Mouse (Mus musculus): Measurements from ENCODE around the gene Fam24b. TPM values are rescaled to one million over a fixed set of nuclear protein-coding genes. Genes with fewer than 3 reads are reported as not detected.

Gene Fam24b
- polyA plus RNA-seq (2015; fragmentation: Nextera tagmentation; extraction: Ambion mirVana) = not detected in 2 replicates

- H3K4me2 ChIP-seq = no peak within 1 kb of the TSS
- no peak for ATAC-seq (replicated peaks)
- H3K36me3 ChIP-seq (replicated peaks) = no peaks in the 10 kb centered on the region
- H3K27me3 ChIP-seq (replicated peaks) = no peaks in the 10 kb centered on the region
- H3K27ac ChIP-seq = no peak within 1 kb of the TSS
- no peak within 1 kb of the TSS for H3K4me3 ChIP-seq
- no peaks in the 10 kb centered on the region for H3K4me1 ChIP-seq
- WGBS = 93% methylated on average over 5 of the region's 5 CpGs
- no peak within 1 kb of the TSS for H3K9ac ChIP-seq
- H3K9me3 ChIP-seq = no peaks in the 10 kb centered on the region
Observed at GRCm38 (mm10) chr7:131329416-131329815, at the start of gene Fam24b. Fam24b (minus strand) TSS chr7:131329516.

- ATAC-seq (replicated peaks) = no peak
- no peak overlapping the region for H3K27ac ChIP-seq
- peak overlapping the region; percentile 81 for H3K4me3 ChIP-seq
- H3K9ac ChIP-seq = peak overlapping the region; percentile 92; the same call in 1 of the 2 replicates
- H3K36me3 ChIP-seq (replicated peaks) = 0 out of 2 replicates have a peak, but pooled peaks cover 3% of the 10 kb centered on the region
- WGBS = 73% methylated on average over 9 of the region's 9 CpGs
- peak overlapping the region; percentile 72 for H3K4me2 ChIP-seq
- H3K27me3 ChIP-seq (replicated peaks) = no peaks in the 10 kb centered on the region
- H3K4me1 ChIP-seq = peaks cover 6% of the 10 kb centered on the region
- no peaks in the 10 kb centered on the region for H3K9me3 ChIP-seq
Observed at GRCm38 (mm10) chr7:131371880-131372651, 42.8 kb upstream of the Fam24b start.

GRCm38 (mm10) chr7:131371470-131371860 lies 42.1 kb upstream of the Fam24b start:
- H3K27ac ChIP-seq = peak overlapping the region; percentile 91
- WGBS = 6% methylated on average over 9 of the region's 9 CpGs
- H3K4me1 ChIP-seq = peaks cover 6% of the 10 kb centered on the region
- 0 out of 2 replicates have a peak, but pooled peaks cover 3% of the 10 kb centered on the region for H3K36me3 ChIP-seq (replicated peaks)
- peak overlapping the region; percentile 81 for H3K4me3 ChIP-seq
- ATAC-seq (replicated peaks) = peak; percentile 66
- H3K9me3 ChIP-seq = no peaks in the 10 kb centered on the region
- 0 out of 2 replicates have a peak, but pooled peaks cover under 1% of the 10 kb centered on the region for H3K27me3 ChIP-seq (replicated peaks)
- H3K4me2 ChIP-seq = peak overlapping the region; percentile 72
- H3K9ac ChIP-seq = peak overlapping the region; percentile 92

- H3K36me3 ChIP-seq (replicated peaks) = 0 out of 2 replicates have a peak, but pooled peaks cover 3% of the 10 kb centered on the region
- no peaks in the 10 kb centered on the region for H3K9me3 ChIP-seq
- H3K4me1 ChIP-seq = peaks cover 6% of the 10 kb centered on the region
- H3K4me2 ChIP-seq = peak within 1 kb of the TSS; percentile 72
- H3K27me3 ChIP-seq (replicated peaks) = 0 out of 2 replicates have a peak, but pooled peaks cover 2% of the 10 kb centered on the region
- peak within 1 kb of the TSS; percentile 91 for H3K27ac ChIP-seq
- WGBS = 4% methylated on average over 47 of the region's 47 CpGs
- peak within 1 kb of the TSS; percentile 92 for H3K9ac ChIP-seq
- ATAC-seq (replicated peaks) = peak; percentile 95
- H3K4me3 ChIP-seq = peak within 1 kb of the TSS; percentile 81
Observed at GRCm38 (mm10) chr7:131370648-131371469, 41.5 kb upstream of the Fam24b start, which contains the start of gene Pstk. Pstk (plus strand) TSS chr7:131371141.

- no peak for ATAC-seq (replicated peaks)
- no peak overlapping the region for H3K27ac ChIP-seq
- no peak overlapping the region for H3K4me3 ChIP-seq
- no peak overlapping the region for H3K9ac ChIP-seq
- no peaks in the 10 kb centered on the region for H3K36me3 ChIP-seq (replicated peaks)
- 96% methylated on average over 8 of the region's 8 CpGs for WGBS
- H3K4me1 ChIP-seq = peaks cover 17% of the 10 kb centered on the region
- no peaks in the 10 kb centered on the region for H3K9me3 ChIP-seq
- H3K27me3 ChIP-seq (replicated peaks) = 0 out of 2 replicates have a peak, but pooled peaks cover 2% of the 10 kb centered on the region
- no peak overlapping the region for H3K4me2 ChIP-seq
Observed at GRCm38 (mm10) chr7:131364131-131364530, 34.8 kb upstream of the Fam24b start.

- H3K4me3 ChIP-seq = peak within 1 kb of the TSS; percentile 77
- peak; percentile 97 for ATAC-seq (replicated peaks)
- 0 out of 2 replicates have a peak, but pooled peaks cover 2% of the 10 kb centered on the region for H3K27me3 ChIP-seq (replicated peaks)
- H3K36me3 ChIP-seq (replicated peaks) = 0 out of 2 replicates have a peak, but pooled peaks cover 2% of the 10 kb centered on the region
- peak within 1 kb of the TSS; percentile 91 for H3K9ac ChIP-seq
- WGBS = under 1% methylated on average over 55 of the region's 55 CpGs
- peaks cover 17% of the 10 kb centered on the region for H3K4me1 ChIP-seq
- H3K4me2 ChIP-seq = peak within 1 kb of the TSS; percentile 91
- H3K27ac ChIP-seq = peak within 1 kb of the TSS; percentile 89
- H3K9me3 ChIP-seq = no peaks in the 10 kb centered on the region
Observed at GRCm38 (mm10) chr7:131362615-131363300, 33.4 kb upstream of the Fam24b start, which contains the start of gene 2310057M21Rik. 2310057M21Rik (minus strand) TSS chr7:131362759.

- Histone ChIP-seq H3K27ac (peak overlapping the region; percentile 89), H3K4me3 (peak overlapping the region; percentile 77), H3K27me3 (replicated peaks) (0 out of 2 replicates have a peak, but pooled peaks cover 2% of the 10 kb centered on the region), H3K9me3 (no peaks in the 10 kb centered on the region), H3K4me2 (peak overlapping the region; percentile 91), H3K36me3 (replicated peaks) (0 out of 2 replicates have a peak, but pooled peaks cover 5% of the 10 kb centered on the region), H3K4me1 (peaks cover 17% of the 10 kb centered on the region), H3K9ac (peak overlapping the region; percentile 91)
- peak; percentile 89 for ATAC-seq (replicated peaks)
- WGBS = under 1% methylated on average over 35 of the region's 35 CpGs
Observed at GRCm38 (mm10) chr7:131362269-131362614, 32.9 kb upstream of the Fam24b start.

GRCm38 (mm10) chr7:131356105-131356504 lies 26.8 kb upstream of the Fam24b start:
- Histone ChIP-seq H3K27ac (no peak overlapping the region), H3K4me2 (no peak overlapping the region), H3K27me3 (replicated peaks) (no peaks in the 10 kb centered on the region), H3K9me3 (no peaks in the 10 kb centered on the region), H3K36me3 (replicated peaks) (peaks cover 22% of the 10 kb centered on the region), H3K4me3 (no peak overlapping the region), H3K4me1 (peaks cover 3% of the 10 kb centered on the region), H3K9ac (no peak overlapping the region)
- ATAC-seq (replicated peaks) = no peak
- WGBS = 98% methylated on average over 13 of the region's 13 CpGs

- WGBS = 74% methylated on average over 7 of the region's 7 CpGs
- Histone ChIP-seq H3K36me3 (replicated peaks) (peaks cover 25% of the 10 kb centered on the region), H3K9ac (no peak overlapping the region), H3K4me2 (no peak overlapping the region), H3K27ac (no peak overlapping the region), H3K4me1 (no peaks in the 10 kb centered on the region), H3K9me3 (no peaks in the 10 kb centered on the region), H3K4me3 (no peak overlapping the region), H3K27me3 (replicated peaks) (no peaks in the 10 kb centered on the region)
- no peak for ATAC-seq (replicated peaks)
Observed at GRCm38 (mm10) chr7:131345856-131346541, 16.7 kb upstream of the Fam24b start.

GRCm38 (mm10) chr7:131337502-131338068 lies 8.3 kb upstream of the Fam24b start:
- no peaks in the 10 kb centered on the region for H3K9me3 ChIP-seq
- H3K27ac ChIP-seq = no peak overlapping the region
- 33% methylated on average over 8 of the region's 8 CpGs for WGBS
- H3K27me3 ChIP-seq (replicated peaks) = no peaks in the 10 kb centered on the region
- ATAC-seq (replicated peaks) = no peak
- H3K9ac ChIP-seq = no peak overlapping the region
- H3K4me2 ChIP-seq = no peak overlapping the region
- no peaks in the 10 kb centered on the region for H3K4me1 ChIP-seq
- H3K36me3 ChIP-seq (replicated peaks) = 0 out of 2 replicates have a peak, but pooled peaks cover 5% of the 10 kb centered on the region
- no peak overlapping the region for H3K4me3 ChIP-seq

GRCm38 (mm10) chr7:131333564-131333963 lies 4.2 kb upstream of the Fam24b start, which contains the start of gene Fam24a:
Fam24a (plus strand) TSS chr7:131333864.
- 41% methylated on average over 1 of the region's 1 CpGs for WGBS
- Histone ChIP-seq H3K27me3 (replicated peaks) (no peaks in the 10 kb centered on the region), H3K4me2 (no peak within 1 kb of the TSS), H3K36me3 (replicated peaks) (no peaks in the 10 kb centered on the region), H3K9ac (no peak within 1 kb of the TSS), H3K27ac (no peak within 1 kb of the TSS), H3K4me1 (no peaks in the 10 kb centered on the region), H3K4me3 (no peak within 1 kb of the TSS), H3K9me3 (no peaks in the 10 kb centered on the region)
- no peak for ATAC-seq (replicated peaks)

Measured in midbrain, embryonic 15.5 days (tissue).